In the genomic region with DNA sequence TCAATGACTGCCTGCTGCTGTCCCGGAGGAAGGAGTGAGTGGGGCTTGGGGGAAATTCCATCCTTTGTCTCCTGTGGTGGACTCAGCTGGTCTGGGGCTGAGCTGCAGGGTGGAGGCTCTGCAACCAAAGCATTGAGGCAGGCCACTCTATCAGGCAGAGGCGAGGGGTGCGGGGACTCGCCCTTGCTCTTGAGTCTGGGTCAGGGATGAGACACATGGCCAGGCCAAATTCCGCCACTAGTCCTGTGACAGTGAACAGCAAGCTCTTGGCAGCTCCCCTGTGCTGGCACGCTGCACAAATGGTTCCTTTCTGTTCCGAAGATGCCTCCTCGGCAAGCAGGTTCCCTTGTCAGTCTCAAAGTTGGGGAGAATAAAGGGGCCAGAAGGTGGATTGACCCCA, we compare ENCODE assay signal across 29 mouse cellular contexts. TPM values are rescaled to one million over a fixed set of nuclear protein-coding genes. Genes with fewer than 3 reads are reported as not detected.
DNase-seq lines count a peak whose midpoint lies in the region; ATAC-seq lines count a peak whose summit lies in the region.
"Had no signal": no experiment of that assay in that cellular context is flagged by ENCODE, and none has a peak within 500 bp of the region (broad histone marks: within the 10 kb centered on the region; RNA-seq: fewer than 3 reads in every experiment).

No protein-coding gene starts in this region.

- WGBS in heart, embryonic 10.5 days = 70% methylated on average over 8 of the region's 8 CpGs
- 76% methylated on average over 8 of the region's 8 CpGs for WGBS in midbrain, embryonic 10.5 days
- WGBS in midbrain, embryonic 13.5 days = 63% methylated on average over 8 of the region's 8 CpGs

- ATAC-seq in midbrain, embryonic 13.5 days = no peak
- ATAC-seq: activated CD4-positive, CD25-positive, alpha-beta regulatory T cell, adult 4 months; CD4-positive, CD25-positive, alpha-beta regulatory T cell, adult 4 months; forebrain, embryonic 16.5 days; inflammation-experienced regulatory T-cells, adult 6 months; lung, postnatal 0 days had no signal

- H3K9ac ChIP-seq in midbrain, embryonic 13.5 days (replicated peaks) = no peak overlapping the region
- H3K9ac ChIP-seq: embryonic facial prominence, embryonic 15.5 days; heart, embryonic 15.5 days; hindbrain, embryonic 14.5 days had no signal

- H3K27me3 ChIP-seq in heart, embryonic 10.5 days (ENCODE audit: insufficient read depth, poor library complexity, severe bottlenecking) = peaks cover 61% of the 10 kb centered on the region
- peaks cover 62% of the 10 kb centered on the region for H3K27me3 ChIP-seq in midbrain, embryonic 10.5 days (ENCODE audit: low read depth, poor library complexity, severe bottlenecking)
- peaks cover 49% of the 10 kb centered on the region for H3K27me3 ChIP-seq in midbrain, embryonic 13.5 days

- peaks cover 37% of the 10 kb centered on the region for H3K4me1 ChIP-seq in heart, embryonic 10.5 days
- H3K4me1 ChIP-seq in midbrain, embryonic 10.5 days = peaks cover 47% of the 10 kb centered on the region
- H3K4me1 ChIP-seq in midbrain, embryonic 13.5 days (replicated peaks) = peaks cover 30% of the 10 kb centered on the region

- no peaks in the 10 kb centered on the region for H3K36me3 ChIP-seq in heart, embryonic 10.5 days
- no peaks in the 10 kb centered on the region for H3K36me3 ChIP-seq in midbrain, embryonic 10.5 days
- H3K36me3 ChIP-seq in midbrain, embryonic 13.5 days = no peaks in the 10 kb centered on the region
- H3K36me3 ChIP-seq: heart, embryonic 15.5 days; limb, embryonic 10.5 days had no signal

- no peak overlapping the region for H3K4me2 ChIP-seq in midbrain, embryonic 13.5 days (replicated peaks)
- H3K4me2 ChIP-seq: embryonic facial prominence, embryonic 15.5 days; heart, embryonic 15.5 days; hindbrain, embryonic 14.5 days had no signal

- H3K9me3 ChIP-seq in heart, embryonic 10.5 days = no peaks in the 10 kb centered on the region
- no peaks in the 10 kb centered on the region for H3K9me3 ChIP-seq in midbrain, embryonic 10.5 days (replicated peaks)
- H3K9me3 ChIP-seq in midbrain, embryonic 13.5 days = no peaks in the 10 kb centered on the region
- H3K9me3 ChIP-seq: embryonic facial prominence, embryonic 15.5 days; heart, embryonic 15.5 days; limb, embryonic 10.5 days had no signal

- intact Hi-C loops in heart, postnatal 14 days (cut with DNase I) = no loop called here

- no peak overlapping the region for H3K27ac ChIP-seq in heart, embryonic 10.5 days
- 0 out of 2 replicates have a peak overlapping the region, but pooled peaks have one; percentile 11 for H3K27ac ChIP-seq in midbrain, embryonic 10.5 days (replicated peaks)
- no peak overlapping the region for H3K27ac ChIP-seq in midbrain, embryonic 13.5 days
- H3K27ac ChIP-seq: embryonic facial prominence, embryonic 15.5 days; heart, embryonic 15.5 days; hindbrain, embryonic 14.5 days; limb, embryonic 10.5 days; macrophage; stomach, postnatal 0 days had no signal

- DNase-seq in cerebellum, postnatal 14 days = peak; percentile 81 to 83
- no peak for DNase-seq in cerebellum, adult 8-10 months
- peak; percentile 77 to 80 for DNase-seq in heart, adult 18-20 months
- no peak for DNase-seq in heart, embryonic 10.5 days (ENCODE audit: low spot score)
- no peak for DNase-seq in midbrain, embryonic 10.5 days (ENCODE audit: low spot score)
- peak; percentile 46 to 60 for DNase-seq in heart, postnatal 14 days
- no peak for DNase-seq in layer of hippocampus, adult 9-11 months
- DNase-seq: adrenal gland, adult 8-10 months; cerebellum, adult 18-20 months; kidney, adult 8-10 months; kidney, postnatal 14 days; liver; thymus, adult 2 months; thymus, postnatal 4 days had no signal

- no peak overlapping the region for H3K4me3 ChIP-seq in heart, embryonic 10.5 days
- no peak overlapping the region for H3K4me3 ChIP-seq in midbrain, embryonic 10.5 days
- H3K4me3 ChIP-seq in midbrain, embryonic 13.5 days (replicated peaks) = no peak overlapping the region
- H3K4me3 ChIP-seq: embryonic facial prominence, embryonic 15.5 days; heart, embryonic 15.5 days; limb, embryonic 10.5 days had no signal

RNA-seq across cellular contexts. Expression of gene Arhgef19, which starts 11.8 kb away (rescaled TPM):
- 10 to 100 TPM; 28.3 to 31.3 TPM for total RNA-seq in heart, adult 18-20 months (2021)
- polyA plus RNA-seq in heart, embryonic 10.5 days (2016; fragmentation: Nextera tagmentation; extraction: Ambion mirVana) = 1.2 and 3.7 TPM in 2 replicates
- 0.64 and 1.4 TPM in 2 replicates for polyA plus RNA-seq in midbrain, embryonic 10.5 days (2016; fragmentation: Nextera tagmentation; extraction: Ambion mirVana)
- 0.93 and 0.98 TPM in 2 replicates for polyA plus RNA-seq in midbrain, embryonic 13.5 days (2015; fragmentation: Nextera tagmentation; extraction: Ambion mirVana)
- total RNA-seq in heart, postnatal 14 days (2021) = 10 to 100 TPM; 20.7 TPM
- total RNA-seq: MEL; monocyte, adult 5-6 weeks; neutrophil, adult 5-6 weeks had no signal
- polyA plus RNA-seq: activated CD4-positive, CD25-positive, alpha-beta regulatory T cell, adult 4 months; CD4-positive, CD25-positive, alpha-beta regulatory T cell, adult 4 months; inflammation-experienced regulatory T-cells, adult 6 months; macrophage had no signal

RNA-seq across cellular contexts. Expression of gene Rsg1, which starts 37.3 kb away (rescaled TPM):
- total RNA-seq in heart, adult 18-20 months (2021) = 1 to 10 TPM in 1 of 2 experiments, under 1 TPM in 1; 0.52 to 1.2 TPM
- polyA plus RNA-seq in heart, embryonic 10.5 days (2016; fragmentation: Nextera tagmentation; extraction: Ambion mirVana) = 2.6 and 4.0 TPM in 2 replicates
- 7.4 and 7.5 TPM in 2 replicates for polyA plus RNA-seq in midbrain, embryonic 10.5 days (2016; fragmentation: Nextera tagmentation; extraction: Ambion mirVana)
- polyA plus RNA-seq in midbrain, embryonic 13.5 days (2015; fragmentation: Nextera tagmentation; extraction: Ambion mirVana) = 6.4 and 8.9 TPM in 2 replicates
- under 1 TPM; 0.68 to 0.86 TPM for total RNA-seq in heart, postnatal 14 days (2021)
- polyA plus RNA-seq: macrophage had no signal

RNA-seq across cellular contexts. Expression of gene Epha2, which starts 50.0 kb away (rescaled TPM):
- 1 to 10 TPM; 6.2 to 6.6 TPM for total RNA-seq in heart, adult 18-20 months (2021)
- 5.2 and 6.3 TPM in 2 replicates for polyA plus RNA-seq in heart, embryonic 10.5 days (2016; fragmentation: Nextera tagmentation; extraction: Ambion mirVana)
- polyA plus RNA-seq in midbrain, embryonic 10.5 days (2016; fragmentation: Nextera tagmentation; extraction: Ambion mirVana) = 3.6 and 3.7 TPM in 2 replicates
- 3.5 and 4.7 TPM in 2 replicates for polyA plus RNA-seq in midbrain, embryonic 13.5 days (2015; fragmentation: Nextera tagmentation; extraction: Ambion mirVana)
- 1 to 10 TPM; 8.0 to 8.9 TPM for total RNA-seq in heart, postnatal 14 days (2021)
- total RNA-seq: monocyte, adult 5-6 weeks had no signal
- polyA plus RNA-seq: activated CD4-positive, CD25-positive, alpha-beta regulatory T cell, adult 4 months; inflammation-experienced regulatory T-cells, adult 6 months had no signal

Comparison
In these comparisons a context has a peak if more than half of its experiments do, and no peak if none do; other contexts are left out.
1. DNase-seq: peak in cerebellum, postnatal 14 days (2 of 2), heart, adult 18-20 months (2 of 2) and heart, postnatal 14 days (2 of 2); none in cerebellum, adult 8-10 months (single experiment), heart, embryonic 10.5 days (single experiment), midbrain, embryonic 10.5 days (single experiment) and layer of hippocampus, adult 9-11 months (single experiment).